Mouse (Mus musculus) heart, adult 2 months (tissue): ENCODE results near the gene Olfr5.

Experiments used
- CTCF ChIP-seq: fragments of 200-600 bp; IDR thresholded peaks from 2 replicates; pipeline ENCODE4 v1.8.1; 2022; ENCODE audit warnings: antibody characterized with exemption, mild to moderate bottlenecking, moderate library complexity
- EP300 ChIP-seq: fragments of 200-500 bp; IDR thresholded peaks from 2 replicates; pipeline ENCODE4 v1.6.1; 2011; ENCODE audit warnings: low read depth, low read length, control low read depth; ENCODE audit not compliant: insufficient read depth
- POLR2A ChIP-seq: fragments of 200-500 bp; IDR thresholded peaks from 2 replicates; pipeline ENCODE4 v1.6.1; 2011; ENCODE audit warnings: mild to moderate bottlenecking, low read depth, low read length, control low read depth; ENCODE audit not compliant: insufficient read depth

DNA sequence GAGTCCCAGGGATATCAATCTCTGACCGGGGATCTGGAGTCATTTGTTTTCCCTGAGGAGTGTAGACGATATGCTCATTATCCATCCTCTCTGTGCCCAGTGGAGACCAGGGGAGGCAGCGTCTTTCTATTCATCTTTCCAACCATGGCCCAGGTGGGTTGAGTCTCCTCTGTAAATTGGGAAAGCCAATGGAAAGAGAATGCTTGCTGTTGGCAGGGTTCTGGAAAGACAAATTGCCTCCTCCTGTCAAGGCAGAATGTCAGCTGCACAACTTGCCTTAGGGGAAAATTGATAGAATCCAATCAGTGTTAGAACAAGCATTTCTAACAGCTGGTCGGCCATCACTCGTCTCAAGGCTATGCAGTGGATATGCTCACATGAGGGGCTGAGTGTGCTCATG, 36.1 kb upstream of the Olfr5 start, which contains the start of gene Olfr1349:
- TF ChIP-seq CTCF, result no peak
- no peak for TF ChIP-seq POLR2A
- no peak for TF ChIP-seq EP300
